Mouse (Mus musculus) intestine, embryonic 16.5 days (tissue): ENCODE results near the gene Sgo1. TPM values are rescaled to one million over a fixed set of nuclear protein-coding genes. Genes with fewer than 3 reads are reported as not detected.
"Not testable (repeated sequence)": the region's sequence is repeated elsewhere in the genome, so short reads cannot be mapped to it uniquely, and the experiment has no call there.

ENCODE experiments used
- ATAC-seq: fragments of 200-750 bp; cut with Nextera tagmentation; 2 replicates; pipeline ENCODE4 v1.8.0; 2017; ENCODE audit warnings: moderate TSS enrichment, moderate library complexity
- H3K27ac ChIP-seq: fragments of 300-500 bp; sonication (generic); 2 replicates; pipeline ENCODE4 v1.5.1; 2014; ENCODE audit warnings: mild to moderate bottlenecking, low read length
- H3K27me3 ChIP-seq: fragments of 300-500 bp; sonication (generic); replicated peaks from 2 replicates; pipeline ENCODE4 v1.6.1; 2014; ENCODE audit warnings: low read length, control low read depth, mixed read lengths; ENCODE audit not compliant: control insufficient read depth, insufficient read depth
- H3K36me3 ChIP-seq: fragments of 300-500 bp; sonication (generic); 2 replicates; pipeline ENCODE4 v1.6.1; 2014; ENCODE audit warnings: low read length, control low read depth; ENCODE audit not compliant: control insufficient read depth, insufficient read depth
- H3K4me1 ChIP-seq: fragments of 300-500 bp; sonication (generic); 2 replicates; pipeline ENCODE4 v1.6.1; 2014; ENCODE audit warnings: low read length, control low read depth, mixed read lengths; ENCODE audit not compliant: control insufficient read depth, insufficient read depth
- H3K4me2 ChIP-seq: fragments of 300-500 bp; sonication (generic); 2 replicates; pipeline ENCODE4 v1.6.1; 2014; ENCODE audit warnings: low read depth, low read length, control low read depth
- H3K4me3 ChIP-seq: fragments of 300-500 bp; sonication (generic); 2 replicates; pipeline ENCODE4 v1.5.1; 2014; ENCODE audit warnings: mild to moderate bottlenecking, low read length
- H3K9ac ChIP-seq: fragments of 300-500 bp; sonication (generic); 2 replicates; pipeline ENCODE4 v1.6.1; 2014; ENCODE audit warnings: low read depth, low read length
- H3K9me3 ChIP-seq: fragments of 300-500 bp; sonication (generic); 2 replicates; pipeline ENCODE4 v1.6.1; 2016; ENCODE audit warnings: low read length, control low read depth; ENCODE audit not compliant: control insufficient read depth
- WGBS: fragments of 180-500 bp; shearing (Covaris S2); extraction: QIAGEN DNeasy Blood & Tissue Kit; methylation state at CpG from one replicate; pipeline ENCODE4 v1.1.7; 2014; 5-methylcytosine and 5-hydroxymethylcytosine counted together
- polyA plus RNA-seq: library from polyadenylated mRNA; unstranded; fragments of >200 nt; fragmentation: Nextera tagmentation; extraction: Ambion mirVana; gene quantifications from 2 replicates; pipeline ENCODE4 v1.2.1, GENCODE M21; 2015

The Sgo1 gene
- 20.2 and 24.7 TPM in 2 replicates for polyA plus RNA-seq

DNA sequence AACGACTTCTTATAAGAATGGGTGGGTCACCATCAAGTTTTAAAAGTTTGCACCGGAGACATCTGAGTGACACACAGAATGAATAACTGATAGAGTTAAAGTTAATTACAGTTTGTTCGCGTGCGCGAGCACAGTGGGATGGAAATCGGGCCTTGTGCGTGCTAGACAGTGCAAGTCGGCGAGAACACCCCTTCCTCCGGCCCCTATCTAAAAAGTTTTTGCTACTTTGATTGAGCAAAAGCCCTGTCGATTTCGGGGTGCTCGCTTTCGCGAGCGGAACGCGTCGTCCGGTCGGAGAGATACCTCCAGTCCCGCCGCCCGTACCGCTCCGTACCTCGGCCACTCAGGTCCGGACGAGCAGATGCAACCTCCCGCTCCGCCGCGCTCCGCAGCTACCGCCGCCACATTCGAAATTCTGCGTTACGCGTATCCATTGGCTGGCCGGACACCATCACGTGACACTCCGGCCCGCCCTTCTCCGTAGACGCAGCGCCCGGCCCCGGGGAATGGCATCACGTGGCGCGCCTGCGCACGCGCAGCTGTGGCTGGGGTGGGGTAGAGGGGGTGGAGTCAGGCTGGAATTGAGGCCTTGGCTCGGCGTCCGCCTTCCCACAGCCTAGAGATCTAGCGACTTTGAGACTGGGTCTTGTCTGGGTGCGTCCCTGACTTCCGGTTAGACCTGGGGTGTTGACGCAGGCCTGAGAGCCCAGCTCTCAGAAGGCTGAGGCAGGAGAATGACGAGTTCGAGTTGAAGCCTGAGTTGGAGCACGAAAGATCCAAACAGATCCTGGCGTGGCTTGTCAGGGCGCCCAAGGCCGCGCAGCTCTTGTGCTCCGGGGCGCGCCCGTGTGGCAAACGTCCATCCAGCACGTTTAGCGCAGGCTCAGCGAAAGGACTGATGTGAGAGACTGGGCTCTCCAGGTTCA is at the start of gene Sgo1:
Gene Sgo1, minus strand, starts transcription at position 457 of the 926 bp plus-strand sequence.
- peak within 1 kb of the TSS; percentile 99 for H3K27ac ChIP-seq
- peak within 1 kb of the TSS; percentile 84 for H3K9ac ChIP-seq
- H3K4me3 ChIP-seq: peak within 1 kb of the TSS; percentile 72
- no peaks in the 10 kb centered on the region for H3K9me3 ChIP-seq
- under 1% methylated on average over 78 of the region's 78 CpGs for WGBS
- H3K4me1 ChIP-seq: no peaks in the 10 kb centered on the region
- peak; percentile 99 for ATAC-seq
- no peaks in the 10 kb centered on the region for H3K36me3 ChIP-seq
- H3K4me2 ChIP-seq: peak within 1 kb of the TSS; percentile 84
- no peaks in the 10 kb centered on the region for H3K27me3 ChIP-seq

DNA sequence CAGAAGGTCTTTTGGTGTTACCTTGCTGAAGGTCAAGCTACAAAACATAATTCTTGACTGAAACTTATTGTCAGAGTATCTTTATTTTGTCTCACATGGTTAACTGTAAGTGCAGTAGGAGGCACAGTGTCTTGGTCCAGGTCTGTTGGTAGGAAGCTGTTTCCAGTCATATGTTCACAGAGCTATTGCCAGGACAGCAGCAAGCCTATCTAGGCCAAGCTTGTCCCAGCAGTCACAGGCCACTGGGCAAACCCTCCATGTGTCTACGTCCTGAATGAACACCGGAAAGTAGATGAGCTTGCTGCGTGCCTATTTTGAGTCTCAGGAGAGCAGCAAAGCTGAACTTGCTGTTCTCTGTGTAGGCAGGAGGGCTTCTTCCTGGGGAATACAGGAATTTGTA is 29.8 kb upstream of the Sgo1 start:
- H3K27me3 ChIP-seq, H3K9ac ChIP-seq, H3K4me2 ChIP-seq, H3K27ac ChIP-seq, H3K9me3 ChIP-seq, ATAC-seq, H3K4me3 ChIP-seq, H3K36me3 ChIP-seq, H3K4me1 ChIP-seq: not testable (repeated sequence)
- WGBS: 91% methylated on average over 3 of the region's 3 CpGs

DNA sequence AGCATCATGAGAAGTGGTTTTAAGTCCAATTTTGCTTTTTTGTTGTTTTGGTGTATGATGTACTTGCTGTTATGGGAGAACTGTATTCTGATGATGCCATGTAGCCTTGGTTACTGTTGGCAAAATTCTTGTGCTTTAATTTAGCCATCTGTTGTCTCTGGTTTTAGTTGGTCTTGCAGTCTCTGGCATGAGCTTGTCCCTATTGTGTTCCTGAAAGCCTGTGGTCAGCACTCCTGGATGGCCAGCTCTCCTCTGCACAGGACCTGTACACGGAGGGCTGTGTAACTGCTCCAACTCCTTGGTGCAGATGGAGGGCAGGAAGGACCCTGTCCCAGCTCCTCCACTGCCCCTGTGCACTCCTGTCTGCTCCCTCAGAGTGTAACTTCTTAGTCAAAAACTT is 29.3 kb upstream of the Sgo1 start:
- Histone ChIP-seq H3K27ac (no peak overlapping the region), H3K27me3 (no peaks in the 10 kb centered on the region), H3K9ac (no peak overlapping the region), H3K4me2 (no peak overlapping the region), H3K4me1 (no peaks in the 10 kb centered on the region), H3K4me3 (no peak overlapping the region), H3K9me3 (no peaks in the 10 kb centered on the region), H3K36me3 (no peaks in the 10 kb centered on the region)
- WGBS: 64% methylated on average over 1 of the region's 1 CpGs
- no peak for ATAC-seq

GRCm38 (mm10) chr17:53715161-53715560 is 26.0 kb upstream of the Sgo1 start:
- not testable (repeated sequence) for H3K27me3 ChIP-seq, H3K9me3 ChIP-seq, H3K4me3 ChIP-seq, H3K9ac ChIP-seq, H3K4me1 ChIP-seq, H3K4me2 ChIP-seq, ATAC-seq, H3K27ac ChIP-seq, H3K36me3 ChIP-seq
- WGBS: 59% methylated on average over 1 of the region's 1 CpGs

- Histone ChIP-seq H3K9me3 (no peaks in the 10 kb centered on the region), H3K27ac (no peak overlapping the region), H3K27me3 (no peaks in the 10 kb centered on the region), H3K4me1 (no peaks in the 10 kb centered on the region), H3K4me3 (no peak overlapping the region), H3K4me2 (no peak overlapping the region), H3K9ac (no peak overlapping the region), H3K36me3 (no peaks in the 10 kb centered on the region)
- 59% methylated on average over 1 of the region's 1 CpGs for WGBS
- ATAC-seq: peak; percentile 53
Measured at GRCm38 (mm10) chr17:53714453-53714852, 25.3 kb upstream of the Sgo1 start.

DNA sequence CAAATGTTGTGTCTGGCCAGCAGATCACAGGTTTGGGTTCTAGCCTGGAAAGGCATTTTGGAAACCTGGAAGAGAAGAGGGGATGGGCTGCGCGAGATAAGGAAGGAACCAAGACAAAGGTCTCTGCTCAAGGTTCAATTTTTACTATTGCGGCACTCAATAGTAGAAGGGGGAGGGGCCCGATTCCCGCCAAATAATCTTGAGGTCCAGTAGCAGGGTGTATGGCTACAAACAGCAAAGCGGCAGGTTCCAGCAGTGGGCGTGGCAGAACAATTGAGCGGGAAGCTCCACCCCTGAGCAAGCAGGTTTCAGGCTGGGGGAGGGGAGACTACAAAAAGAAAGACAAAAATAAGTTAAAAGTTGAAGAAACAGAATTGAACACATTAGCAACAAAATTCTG is 8.4 kb upstream of the Sgo1 start:
- not testable (repeated sequence) for H3K4me3 ChIP-seq, H3K27me3 ChIP-seq, ATAC-seq, H3K4me1 ChIP-seq, H3K27ac ChIP-seq, H3K4me2 ChIP-seq, H3K9me3 ChIP-seq, H3K9ac ChIP-seq, H3K36me3 ChIP-seq
- WGBS: 89% methylated on average over 8 of the region's 8 CpGs

DNA sequence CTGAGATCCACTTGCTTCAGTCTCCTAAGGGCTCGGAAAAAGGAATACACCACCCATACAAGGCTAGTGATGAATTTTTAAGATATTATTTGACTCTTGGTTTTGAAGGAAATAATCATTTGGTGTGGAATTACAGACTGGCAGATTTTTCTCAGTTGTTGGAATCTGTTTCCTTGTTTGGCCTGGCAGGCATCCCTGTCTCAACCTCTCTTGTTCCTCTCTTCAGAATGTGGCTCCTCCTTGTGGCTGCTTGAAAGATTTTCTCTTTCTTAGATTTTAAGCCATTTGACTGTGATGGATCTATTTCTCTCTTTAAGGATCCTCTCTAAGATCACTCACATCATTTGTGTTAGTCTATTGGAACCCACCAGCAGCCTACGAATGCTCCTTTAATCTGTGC is 4.9 kb upstream of the Sgo1 start:
- no peaks in the 10 kb centered on the region for H3K36me3 ChIP-seq

DNA sequence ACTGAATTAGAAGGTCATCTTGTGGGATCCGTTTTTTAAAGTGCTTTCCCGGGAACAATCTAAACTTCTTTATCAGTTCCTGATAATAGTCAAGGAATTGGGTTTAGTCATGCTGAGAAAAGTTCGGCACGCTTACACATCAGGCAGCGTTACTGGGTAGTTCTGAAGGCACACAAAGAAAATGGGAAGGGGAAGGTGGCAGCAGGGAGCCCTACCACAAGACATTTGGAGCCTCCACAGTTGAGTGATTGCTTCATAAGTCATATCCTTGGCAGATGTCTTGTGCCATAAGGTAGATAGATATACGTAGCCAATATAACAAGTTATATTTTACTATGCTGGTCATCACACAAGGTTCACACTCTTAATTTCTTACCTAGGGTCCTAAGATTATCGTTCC is 813 bp upstream of the Sgo1 start:
- ATAC-seq: peak; percentile 21
- Histone ChIP-seq H3K4me3 (peak overlapping the region; percentile 72), H3K27me3 (no peaks in the 10 kb centered on the region), H3K4me1 (no peaks in the 10 kb centered on the region), H3K4me2 (peak overlapping the region; percentile 84), H3K9me3 (no peaks in the 10 kb centered on the region), H3K9ac (peak overlapping the region; percentile 84), H3K36me3 (no peaks in the 10 kb centered on the region), H3K27ac (peak overlapping the region; percentile 99)
- WGBS: 15% methylated on average over 7 of the region's 7 CpGs

More for the DNA sequence above, 4.9 kb upstream of the Sgo1 start:
- H3K9me3 ChIP-seq: no peaks in the 10 kb centered on the region
- no peak for ATAC-seq
- H3K4me3 ChIP-seq: no peak overlapping the region
- H3K9ac ChIP-seq: no peak overlapping the region
- H3K4me2 ChIP-seq: no peak overlapping the region
- no peaks in the 10 kb centered on the region for H3K27me3 ChIP-seq
- 84% methylated on average over 2 of the region's 2 CpGs for WGBS
- H3K27ac ChIP-seq: no peak overlapping the region
- H3K4me1 ChIP-seq: no peaks in the 10 kb centered on the region

GRCm38 (mm10) chr17:53688321-53688720 is 812 bp downstream of the Sgo1 start:
- Histone ChIP-seq H3K4me2 (peak overlapping the region; percentile 60), H3K27ac (no peak overlapping the region), H3K4me3 (peak overlapping the region; percentile 72), H3K4me1 (no peaks in the 10 kb centered on the region), H3K36me3 (peaks cover 3% of the 10 kb centered on the region; the same call in 1 of the 2 replicates), H3K9me3 (no peaks in the 10 kb centered on the region), H3K9ac (peak overlapping the region; percentile 33; the same call in 1 of the 2 replicates), H3K27me3 (no peaks in the 10 kb centered on the region)
- ATAC-seq: no peak
- 4% methylated on average over 1 of the region's 1 CpGs for WGBS
